Mouse (Mus musculus): ENCODE data around the gene Mymx. TPM values are rescaled to one million over a fixed set of nuclear protein-coding genes. Genes with fewer than 3 reads are reported as not detected.

The Mymx gene
- polyA plus RNA-seq (2015; fragmentation: Nextera tagmentation; extraction: Ambion mirVana), result 75.3 and 79.2 TPM in 2 replicates

DNA sequence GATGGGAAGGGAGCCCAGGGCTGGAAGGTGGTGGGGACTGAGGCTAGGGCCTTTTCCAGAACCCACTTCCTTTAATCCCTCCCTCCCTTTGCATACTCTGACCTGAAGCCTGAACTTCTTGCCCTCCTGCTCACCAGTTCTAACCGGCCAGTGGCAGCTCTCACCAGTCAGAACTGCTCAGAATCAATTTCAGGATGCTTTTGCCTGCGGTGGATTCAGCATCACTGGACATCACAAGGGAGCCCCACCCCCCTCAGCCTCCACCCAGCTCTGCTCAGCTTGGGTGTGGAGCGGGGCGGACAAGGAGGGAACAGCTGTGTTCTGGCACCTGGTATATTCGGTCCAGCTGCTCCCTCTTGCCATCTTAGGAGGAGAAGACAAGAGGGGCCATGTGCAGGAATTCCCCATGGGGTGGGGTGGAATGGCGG, at the start of gene Mymx:
TSS of gene Mymx (minus strand) at position 226 of the 428 bp plus-strand sequence.

DNA sequence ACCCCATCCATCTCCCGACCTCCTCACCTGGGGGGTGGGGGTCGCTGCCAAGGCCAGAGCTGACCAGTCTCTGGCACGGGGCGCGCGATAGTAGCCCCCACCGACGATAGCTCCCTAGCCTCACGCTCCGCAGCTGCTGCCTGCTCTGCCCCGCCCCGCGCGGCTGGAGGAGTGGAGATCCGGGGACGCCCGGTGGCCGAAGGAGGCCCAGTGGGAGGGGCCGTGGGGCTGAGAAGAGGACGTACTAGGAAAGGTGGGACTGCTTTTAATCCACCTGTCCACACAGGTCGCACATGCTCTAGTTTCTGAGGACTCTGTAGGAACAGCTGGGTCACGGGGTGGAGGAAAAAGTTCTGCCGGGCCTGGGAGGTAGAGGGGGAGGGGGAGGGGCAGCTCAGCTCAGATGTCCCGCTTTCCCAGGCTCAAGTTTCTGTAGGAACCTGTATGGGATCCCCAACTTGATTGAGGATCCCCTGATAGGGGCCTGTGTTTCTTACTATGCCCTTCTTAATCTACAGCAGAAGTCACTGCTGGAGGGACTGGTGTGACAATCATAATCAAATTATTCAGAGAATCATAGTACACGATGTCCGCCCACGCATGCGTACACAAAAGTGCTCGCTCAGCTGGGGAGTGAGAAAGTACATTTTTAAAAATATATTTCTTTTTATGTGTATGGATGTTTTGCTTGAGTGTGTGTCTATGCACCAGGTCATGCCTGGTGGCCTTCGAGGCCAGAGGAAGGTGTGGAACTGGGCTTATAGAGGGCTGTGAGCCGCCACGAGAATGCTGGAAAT, 2.3 kb downstream of the Mymx start, which contains the start of gene Slc29a1:
TSS of gene Slc29a1 (minus strand) at position 161 of the 797 bp plus-strand sequence.

DNA sequence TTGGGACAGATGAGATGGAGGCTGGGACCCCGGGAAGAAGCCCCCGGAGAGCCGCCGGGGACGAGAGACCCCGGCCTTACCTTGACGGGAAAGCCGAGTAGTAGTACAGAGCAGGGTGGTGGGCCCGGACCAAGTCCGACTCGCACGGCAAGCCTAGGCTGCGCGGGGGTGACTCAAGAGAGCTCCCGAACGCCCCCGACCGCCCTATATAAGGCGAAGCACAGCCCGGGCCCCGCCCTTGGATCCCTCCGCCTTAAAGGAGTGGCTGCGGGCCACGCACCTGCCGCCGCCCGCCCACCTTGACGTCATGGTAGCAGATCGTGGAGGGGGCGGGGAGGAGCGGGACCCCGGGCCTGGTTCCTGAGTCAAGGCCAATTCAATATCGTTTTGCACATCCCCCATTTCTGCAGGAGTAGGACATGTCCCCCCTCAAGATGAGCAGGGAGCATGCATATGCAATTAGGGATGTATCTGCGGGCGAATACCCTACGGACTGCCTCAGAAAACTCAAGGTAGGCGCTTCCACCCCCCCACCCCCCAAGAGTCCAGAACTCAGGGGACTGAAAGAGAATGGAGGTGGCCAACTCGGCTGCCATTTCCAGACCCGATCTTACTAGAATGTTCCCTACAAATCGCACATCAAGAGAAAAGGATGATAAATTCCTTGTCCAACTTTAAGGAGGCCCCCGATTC, 28.7 kb downstream of the Mymx start, which contains the start of gene Hsp90ab1:
TSS of gene Hsp90ab1 (minus strand) at position 185 of the 693 bp plus-strand sequence.

DNA sequence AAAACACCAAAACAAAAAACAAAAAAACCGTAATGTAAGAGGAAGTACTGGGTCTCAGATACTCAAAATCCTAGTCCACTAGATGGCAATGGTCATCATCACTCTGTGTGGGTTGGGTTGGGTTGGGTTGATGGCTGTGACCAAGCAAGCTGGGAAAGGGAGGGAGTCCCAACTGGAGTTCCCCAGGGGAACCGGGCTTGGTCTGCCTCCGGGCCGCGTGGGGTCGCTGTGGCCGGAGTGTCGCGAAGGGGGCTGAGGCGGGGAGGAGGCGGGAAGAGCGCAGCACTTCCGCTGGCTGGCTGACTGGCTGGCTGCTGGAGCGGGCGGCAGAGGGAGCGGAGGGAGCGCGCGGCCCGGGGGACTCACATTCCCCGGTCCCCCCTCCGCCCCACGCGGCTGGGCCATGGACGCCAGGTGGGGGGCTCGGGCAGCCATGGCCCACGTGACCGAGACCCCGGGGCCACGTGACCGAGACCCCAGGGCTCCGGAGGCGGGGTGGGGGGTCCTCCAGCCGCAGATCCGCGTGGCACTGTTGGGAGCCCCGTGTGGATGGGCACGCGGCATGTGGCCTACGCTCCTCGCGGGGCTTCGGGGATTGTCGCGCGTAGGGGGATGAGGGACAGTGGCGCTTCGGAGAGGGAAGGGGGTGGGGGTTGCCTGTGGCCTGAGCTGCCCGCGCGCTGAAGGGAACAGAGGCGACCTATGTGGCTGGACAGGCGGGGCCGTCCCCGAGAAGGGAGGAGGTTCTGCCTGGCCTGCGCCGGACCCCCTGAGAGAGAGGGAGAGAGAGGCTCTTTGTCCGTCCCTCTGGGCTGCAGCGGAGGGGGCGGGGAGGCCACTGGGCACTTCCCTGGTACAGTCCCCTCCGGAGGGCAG, 38.0 kb downstream of the Mymx start, which contains the start of gene Slc35b2:
TSS of gene Slc35b2 (plus strand) at position 220 of the 876 bp plus-strand sequence.

DNA sequence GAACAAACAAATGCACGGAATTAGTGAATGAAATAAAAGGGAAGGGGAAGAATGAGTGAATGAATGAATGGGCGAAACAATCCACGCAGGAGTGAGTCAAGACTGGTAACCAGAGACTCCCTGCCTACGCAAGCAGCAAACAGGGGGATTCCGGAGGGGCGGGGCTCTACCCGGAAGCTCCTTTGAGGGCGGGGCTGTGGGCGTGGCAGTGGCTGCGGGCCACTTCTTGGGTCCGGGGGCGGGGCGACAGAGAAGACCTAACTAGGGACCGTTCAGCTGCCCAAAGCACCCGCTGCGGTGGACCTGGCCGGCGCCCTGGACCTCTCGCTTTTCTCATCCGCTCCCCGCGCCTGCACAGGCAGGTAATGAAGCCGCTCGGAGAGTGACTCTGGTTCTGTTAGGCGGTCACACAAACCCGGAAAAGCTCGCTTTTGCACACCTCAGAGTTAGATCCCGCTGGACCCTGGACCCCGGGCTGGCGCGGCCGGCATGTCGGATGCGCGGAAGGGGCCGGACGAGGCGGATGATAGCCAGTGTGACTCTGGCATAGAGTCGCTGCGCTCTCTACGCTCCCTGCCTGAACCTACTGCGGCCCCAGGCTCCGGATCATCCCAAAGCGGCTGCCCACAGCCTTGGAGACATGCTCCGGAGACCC, 46.3 kb downstream of the Mymx start, which contains the start of gene Nfkbie:
TSS of gene Nfkbie (plus strand) at position 252 of the 655 bp plus-strand sequence.

Other genes with a start within 250 kb of the Mymx start
- gene Cdc5l, start 168.4 kb downstream of the Mymx start, polyA plus RNA-seq (2015; fragmentation: Nextera tagmentation; extraction: Ambion mirVana), result 30.5 and 31.3 TPM in 2 replicates
- 0.27 TPM in 1 of 2 replicates, not detected in the other for gene Spats1, start 126.7 kb downstream of the Mymx start, polyA plus RNA-seq (2015; fragmentation: Nextera tagmentation; extraction: Ambion mirVana)
- gene Aars2, start 95.3 kb downstream of the Mymx start, polyA plus RNA-seq (2015; fragmentation: Nextera tagmentation; extraction: Ambion mirVana), result 7.2 and 7.8 TPM in 2 replicates
- not detected in 2 replicates for gene Tcte1, start 78.7 kb downstream of the Mymx start, polyA plus RNA-seq (2015; fragmentation: Nextera tagmentation; extraction: Ambion mirVana)
- gene Tmem151b, start 52.4 kb downstream of the Mymx start, polyA plus RNA-seq (2015; fragmentation: Nextera tagmentation; extraction: Ambion mirVana), result 0.05 and 0.06 TPM in 2 replicates
- 2.5 and 2.8 TPM in 2 replicates for gene Nfkbie, start 46.4 kb downstream of the Mymx start, polyA plus RNA-seq (2015; fragmentation: Nextera tagmentation; extraction: Ambion mirVana)
- gene Slc35b2, start 38.2 kb downstream of the Mymx start, polyA plus RNA-seq (2015; fragmentation: Nextera tagmentation; extraction: Ambion mirVana), result 66.6 and 73.4 TPM in 2 replicates
- 712 and 744 TPM in 2 replicates for gene Hsp90ab1, start 28.8 kb downstream of the Mymx start, polyA plus RNA-seq (2015; fragmentation: Nextera tagmentation; extraction: Ambion mirVana)
- gene Slc29a1, start 2.5 kb downstream of the Mymx start, polyA plus RNA-seq (2015; fragmentation: Nextera tagmentation; extraction: Ambion mirVana), result 133 and 148 TPM in 2 replicates
- 0.06 TPM in 1 of 2 replicates, not detected in the other for gene Capn11, start 57.2 kb upstream of the Mymx start, polyA plus RNA-seq (2015; fragmentation: Nextera tagmentation; extraction: Ambion mirVana)
- gene Mrpl14, start 84.2 kb upstream of the Mymx start, polyA plus RNA-seq (2015; fragmentation: Nextera tagmentation; extraction: Ambion mirVana), result 128 and 135 TPM in 2 replicates
- gene Tmem63b, start 84.8 kb upstream of the Mymx start, polyA plus RNA-seq (2015; fragmentation: Nextera tagmentation; extraction: Ambion mirVana), result 19.8 and 21.0 TPM in 2 replicates
- gene 1600014C23Rik, start 131.7 kb upstream of the Mymx start, polyA plus RNA-seq (2015; fragmentation: Nextera tagmentation; extraction: Ambion mirVana), result not detected in 2 replicates

All from skeletal muscle tissue, postnatal 0 days (tissue).